Mouse (Mus musculus): Measurements from ENCODE around the gene Slc30a9. TPM values are rescaled to one million over a fixed set of nuclear protein-coding genes. Genes with fewer than 3 reads are reported as not detected.

Gene Slc30a9
- polyA plus RNA-seq (2015; fragmentation: Illumina TruSeq; extraction: RNeasy Lipid Tissue Mini Kit (QIAGEN cat#74804); ENCODE audit: insufficient read depth, low replicate concordance), result 86.2 TPM

GRCm38 (mm10) chr5:67306698-67307521 is at the start of gene Slc30a9:
Gene Slc30a9 (plus strand): TSS chr5:67306955.

GRCm38 (mm10) chr5:67260531-67261371 is 46.0 kb upstream of the Slc30a9 start, which contains the start of gene Tmem33:
Gene Tmem33 (plus strand): TSS chr5:67260565.

Other genes with a start within 250 kb of the Slc30a9 start
- gene Phox2b, start 207.7 kb upstream of the Slc30a9 start, polyA plus RNA-seq (2015; fragmentation: Illumina TruSeq; extraction: RNeasy Lipid Tissue Mini Kit (QIAGEN cat#74804); ENCODE audit: insufficient read depth, low replicate concordance), result not detected
- 52.6 TPM for gene Tmem33, start 46.4 kb upstream of the Slc30a9 start, polyA plus RNA-seq (2015; fragmentation: Illumina TruSeq; extraction: RNeasy Lipid Tissue Mini Kit (QIAGEN cat#74804); ENCODE audit: insufficient read depth, low replicate concordance)
- gene Bend4, start 121.4 kb downstream of the Slc30a9 start, polyA plus RNA-seq (2015; fragmentation: Illumina TruSeq; extraction: RNeasy Lipid Tissue Mini Kit (QIAGEN cat#74804); ENCODE audit: insufficient read depth, low replicate concordance), result 4.8 TPM